Mouse (Mus musculus): ENCODE measurements around the gene Hormad2. TPM values are rescaled to one million over a fixed set of nuclear protein-coding genes. Genes with fewer than 3 reads are reported as not detected.

Hormad2 gene
- polyA plus RNA-seq, 1 experiment from 2014 or later = 0.20 TPM

GRCm38 (mm10) chr11:4300683-4301082, 140.2 kb downstream of the Hormad2 start:
- H3K9me3 ChIP-seq (ENCODE audit: control insufficient read depth, low read depth, low read length) = no peaks in the 10 kb centered on the region
- H3K4me2 ChIP-seq (replicated peaks; ENCODE audit: low read depth, low read length) = no peak overlapping the region
- peaks cover 3% of the 10 kb centered on the region; the same call in 1 of the 2 replicates for H3K4me1 ChIP-seq (ENCODE audit: control insufficient read depth, insufficient read depth, low read length)
- H3K9ac ChIP-seq (replicated peaks; ENCODE audit: low read depth, low read length) = no peak overlapping the region
- H3K27ac ChIP-seq (ENCODE audit: low read length) = no peak overlapping the region
- H3K4me3 ChIP-seq (ENCODE audit: low read depth, low read length) = no peak overlapping the region
- no peak for ATAC-seq (ENCODE audit: insufficient number of reproducible peaks, insufficient read depth, low FRiP score, low read depth)
- H3K36me3 ChIP-seq (ENCODE audit: control insufficient read depth, insufficient read depth, low read length) = no peaks in the 10 kb centered on the region
- H3K27me3 ChIP-seq (ENCODE audit: control insufficient read depth, insufficient read depth, low read length) = no peaks in the 10 kb centered on the region
- 82% methylated on average over 3 of the region's 3 CpGs for WGBS

DNA sequence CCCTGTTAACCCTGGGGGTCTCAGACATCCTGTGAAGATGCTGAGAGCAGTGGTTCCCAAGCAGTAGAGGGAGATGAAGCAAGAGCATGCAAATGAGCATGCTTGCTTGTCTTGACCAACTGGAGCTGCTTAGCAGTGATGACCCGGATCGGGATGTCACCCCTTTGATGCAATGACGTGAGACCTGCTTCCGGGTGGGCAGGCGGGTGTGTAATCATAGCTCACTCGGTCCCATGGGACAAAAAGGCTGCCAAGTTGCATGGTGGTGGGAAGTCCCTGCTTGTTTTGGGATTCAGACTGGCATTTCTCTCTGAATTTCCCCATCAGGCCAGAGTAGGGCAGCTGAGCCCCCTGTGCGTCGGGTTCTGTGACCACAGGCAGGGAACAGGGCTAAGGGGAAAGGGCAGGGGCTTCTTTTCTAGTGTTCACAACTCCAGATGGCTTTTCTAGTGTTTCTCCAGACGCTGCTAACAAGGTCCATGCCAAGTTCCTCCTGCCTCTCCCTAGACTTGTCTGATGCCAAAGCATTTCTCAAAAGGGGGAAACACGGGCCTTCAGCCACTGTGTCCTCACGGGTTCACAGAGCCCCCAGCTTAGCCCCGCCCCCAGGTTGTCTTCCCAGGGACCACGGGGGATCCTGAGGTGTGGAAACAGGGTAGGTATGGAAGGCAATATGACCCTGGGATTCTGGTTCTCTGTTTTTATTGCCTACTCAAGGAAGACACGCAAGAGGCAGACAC, 141.0 kb downstream of the Hormad2 start:
- no peaks in the 10 kb centered on the region for H3K9me3 ChIP-seq (ENCODE audit: control insufficient read depth, low read depth, low read length)

GRCm38 (mm10) chr11:4299191-4299590, 141.7 kb downstream of the Hormad2 start:
- Histone ChIP-seq H3K36me3 (ENCODE audit: control insufficient read depth, insufficient read depth, low read length) (no peaks in the 10 kb centered on the region), H3K27ac (ENCODE audit: low read length) (no peak overlapping the region), H3K9ac (replicated peaks; ENCODE audit: low read depth, low read length) (no peak overlapping the region), H3K4me3 (ENCODE audit: low read depth, low read length) (no peak overlapping the region), H3K9me3 (ENCODE audit: control insufficient read depth, low read depth, low read length) (no peaks in the 10 kb centered on the region), H3K27me3 (ENCODE audit: control insufficient read depth, insufficient read depth, low read length) (no peaks in the 10 kb centered on the region), H3K4me2 (replicated peaks; ENCODE audit: low read depth, low read length) (no peak overlapping the region), H3K4me1 (ENCODE audit: control insufficient read depth, insufficient read depth, low read length) (peaks cover 8% of the 10 kb centered on the region; the same call in 1 of the 2 replicates)
- no peak for ATAC-seq (ENCODE audit: insufficient number of reproducible peaks, insufficient read depth, low FRiP score, low read depth)
- WGBS = 33% methylated on average over 12 of the region's 12 CpGs

More for the DNA sequence above, 141.0 kb downstream of the Hormad2 start:
- H3K9ac ChIP-seq (replicated peaks; ENCODE audit: low read depth, low read length) = no peak overlapping the region
- H3K27me3 ChIP-seq (ENCODE audit: control insufficient read depth, insufficient read depth, low read length) = no peaks in the 10 kb centered on the region
- H3K27ac ChIP-seq (ENCODE audit: low read length) = no peak overlapping the region
- no peaks in the 10 kb centered on the region for H3K36me3 ChIP-seq (ENCODE audit: control insufficient read depth, insufficient read depth, low read length)
- no peak overlapping the region for H3K4me3 ChIP-seq (ENCODE audit: low read depth, low read length)
- peaks cover 8% of the 10 kb centered on the region; the same call in 1 of the 2 replicates for H3K4me1 ChIP-seq (ENCODE audit: control insufficient read depth, insufficient read depth, low read length)
- ATAC-seq (ENCODE audit: insufficient number of reproducible peaks, insufficient read depth, low FRiP score, low read depth) = no peak
- 68% methylated on average over 14 of the region's 14 CpGs for WGBS
- no peak overlapping the region for H3K4me2 ChIP-seq (replicated peaks; ENCODE audit: low read depth, low read length)

GRCm38 (mm10) chr11:4298615-4299014, 142.3 kb downstream of the Hormad2 start:
- no peaks in the 10 kb centered on the region for H3K9me3 ChIP-seq (ENCODE audit: control insufficient read depth, low read depth, low read length)
- 28% methylated on average over 7 of the region's 7 CpGs for WGBS
- H3K27me3 ChIP-seq (ENCODE audit: control insufficient read depth, insufficient read depth, low read length) = no peaks in the 10 kb centered on the region
- no peaks in the 10 kb centered on the region for H3K36me3 ChIP-seq (ENCODE audit: control insufficient read depth, insufficient read depth, low read length)
- H3K9ac ChIP-seq (replicated peaks; ENCODE audit: low read depth, low read length) = no peak overlapping the region
- no peak for ATAC-seq (ENCODE audit: insufficient number of reproducible peaks, insufficient read depth, low FRiP score, low read depth)
- H3K4me1 ChIP-seq (ENCODE audit: control insufficient read depth, insufficient read depth, low read length) = peaks cover 8% of the 10 kb centered on the region; the same call in 1 of the 2 replicates
- H3K27ac ChIP-seq (ENCODE audit: low read length) = no peak overlapping the region
- H3K4me3 ChIP-seq (ENCODE audit: low read depth, low read length) = no peak overlapping the region
- no peak overlapping the region for H3K4me2 ChIP-seq (replicated peaks; ENCODE audit: low read depth, low read length)

- H3K4me1 ChIP-seq (ENCODE audit: control insufficient read depth, insufficient read depth, low read length) = peaks cover 4% of the 10 kb centered on the region; the same call in 1 of the 2 replicates
- ATAC-seq (ENCODE audit: insufficient number of reproducible peaks, insufficient read depth, low FRiP score, low read depth) = no peak
- H3K27ac ChIP-seq (ENCODE audit: low read length) = no peak overlapping the region
- no peaks in the 10 kb centered on the region for H3K27me3 ChIP-seq (ENCODE audit: control insufficient read depth, insufficient read depth, low read length)
- no peak overlapping the region for H3K9ac ChIP-seq (replicated peaks; ENCODE audit: low read depth, low read length)
- H3K4me3 ChIP-seq (ENCODE audit: low read depth, low read length) = no peak overlapping the region
- 59% methylated on average over 3 of the region's 3 CpGs for WGBS
- H3K36me3 ChIP-seq (ENCODE audit: control insufficient read depth, insufficient read depth, low read length) = no peaks in the 10 kb centered on the region
- no peaks in the 10 kb centered on the region for H3K9me3 ChIP-seq (ENCODE audit: control insufficient read depth, low read depth, low read length)
- H3K4me2 ChIP-seq (replicated peaks; ENCODE audit: low read depth, low read length) = no peak overlapping the region
These were observed 143.2 kb downstream of the Hormad2 start for GRCm38 (mm10) chr11:4297753-4298152.

- WGBS = 72% methylated on average over 10 of the region's 10 CpGs
- ATAC-seq (ENCODE audit: insufficient number of reproducible peaks, insufficient read depth, low FRiP score, low read depth) = no peak
- no peaks in the 10 kb centered on the region for H3K27me3 ChIP-seq (ENCODE audit: control insufficient read depth, insufficient read depth, low read length)
- peaks cover 4% of the 10 kb centered on the region; the same call in 1 of the 2 replicates for H3K4me1 ChIP-seq (ENCODE audit: control insufficient read depth, insufficient read depth, low read length)
- no peaks in the 10 kb centered on the region for H3K36me3 ChIP-seq (ENCODE audit: control insufficient read depth, insufficient read depth, low read length)
- no peaks in the 10 kb centered on the region for H3K9me3 ChIP-seq (ENCODE audit: control insufficient read depth, low read depth, low read length)
- H3K4me3 ChIP-seq (ENCODE audit: low read depth, low read length) = no peak overlapping the region
- no peak overlapping the region for H3K27ac ChIP-seq (ENCODE audit: low read length)
- H3K4me2 ChIP-seq (replicated peaks; ENCODE audit: low read depth, low read length) = no peak overlapping the region
- no peak overlapping the region for H3K9ac ChIP-seq (replicated peaks; ENCODE audit: low read depth, low read length)
These were observed 144.2 kb downstream of the Hormad2 start for GRCm38 (mm10) chr11:4296610-4297275.

Other genes starting within 250 kb of the Hormad2 start
- gene Castor1, start 222.9 kb downstream of the Hormad2 start, polyA plus RNA-seq (2014; fragmentation: Nextera tagmentation; extraction: Ambion mirVana) = 2.6 and 3.3 TPM in 2 replicates
- gene Osm, start 204.7 kb downstream of the Hormad2 start, polyA plus RNA-seq (2014; fragmentation: Nextera tagmentation; extraction: Ambion mirVana) = 0.18 TPM in 1 of 2 replicates, not detected in the other
- 0.30 and 0.32 TPM in 2 replicates for gene Lif, start 183.5 kb downstream of the Hormad2 start, polyA plus RNA-seq (2014; fragmentation: Nextera tagmentation; extraction: Ambion mirVana)
- gene Mtmr3, start 153.8 kb upstream of the Hormad2 start, polyA plus RNA-seq (2014; fragmentation: Nextera tagmentation; extraction: Ambion mirVana) = 30.5 and 31.1 TPM in 2 replicates
- gene Gm11032, start 179.0 kb upstream of the Hormad2 start, polyA plus RNA-seq (2014; fragmentation: Nextera tagmentation; extraction: Ambion mirVana) = not detected in 2 replicates
- gene Ascc2, start 196.6 kb upstream of the Hormad2 start, polyA plus RNA-seq (2014; fragmentation: Nextera tagmentation; extraction: Ambion mirVana) = 33.8 and 35.5 TPM in 2 replicates